Mouse (Mus musculus): ENCODE data around the gene Adra1b. TPM values are rescaled to one million over a fixed set of nuclear protein-coding genes. Genes with fewer than 3 reads are reported as not detected.
A peak's percentile ranks its signal among the peaks of the same experiment; 100 is the strongest.

The Adra1b gene
- polyA plus RNA-seq, 1 experiment from 2014 or later: 4.4 TPM

- ATAC-seq (ENCODE audit: low FRiP score): no peak
- no peak overlapping the region for H3K4me3 ChIP-seq
- no peaks in the 10 kb centered on the region for H3K27me3 ChIP-seq
- no peak overlapping the region for H3K4me2 ChIP-seq
- no peak overlapping the region for H3K27ac ChIP-seq
- 0 out of 2 replicates have a peak, but pooled peaks cover 5% of the 10 kb centered on the region for H3K4me1 ChIP-seq (replicated peaks)
- H3K9me3 ChIP-seq: no peaks in the 10 kb centered on the region
- H3K36me3 ChIP-seq: no peaks in the 10 kb centered on the region
- WGBS: 54% methylated on average over 6 of the region's 6 CpGs
- H3K9ac ChIP-seq: no peak overlapping the region
These were observed 25.2 kb upstream of the Adra1b start for GRCm38 (mm10) chr11:43926163-43926562.

- Histone ChIP-seq H3K36me3 (no peaks in the 10 kb centered on the region), H3K4me3 (no peak overlapping the region), H3K9ac (no peak overlapping the region), H3K27ac (0 out of 2 replicates have a peak overlapping the region, but pooled peaks have one; percentile 20), H3K4me2 (no peak overlapping the region), H3K27me3 (no peaks in the 10 kb centered on the region), H3K9me3 (no peaks in the 10 kb centered on the region), H3K4me1 (replicated peaks) (0 out of 2 replicates have a peak, but pooled peaks cover 5% of the 10 kb centered on the region)
- 46% methylated on average over 6 of the region's 6 CpGs for WGBS
- 0 out of 2 replicates have a peak, but pooled peaks have one; percentile 52 for ATAC-seq (ENCODE audit: low FRiP score)
These were observed 24.6 kb upstream of the Adra1b start for GRCm38 (mm10) chr11:43925584-43925983.

DNA sequence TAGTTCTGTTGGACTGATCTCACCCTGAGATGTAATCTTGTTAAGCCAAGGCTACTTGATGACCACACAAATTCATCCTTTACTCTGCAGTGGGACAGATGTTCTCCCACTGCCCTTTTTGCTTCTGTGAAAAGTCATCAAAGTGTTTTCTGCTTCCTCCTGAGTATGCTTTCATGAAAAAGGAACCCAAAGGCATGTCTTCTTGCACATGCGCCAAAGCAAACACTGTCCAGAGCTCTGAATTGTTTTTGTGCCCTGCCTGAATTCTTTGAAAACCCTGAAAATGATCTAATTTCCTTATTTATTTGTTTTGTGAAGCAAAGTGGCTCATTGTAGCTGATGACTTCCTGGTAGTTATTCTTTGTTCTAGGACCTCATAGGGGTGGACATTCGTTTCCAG, 20.7 kb upstream of the Adra1b start:
- ATAC-seq (ENCODE audit: low FRiP score): no peak
- WGBS: 76% methylated on average over 2 of the region's 2 CpGs
- H3K27ac ChIP-seq: no peak overlapping the region
- H3K4me1 ChIP-seq (replicated peaks): 0 out of 2 replicates have a peak, but pooled peaks cover 5% of the 10 kb centered on the region
- H3K27me3 ChIP-seq: no peaks in the 10 kb centered on the region
- no peak overlapping the region for H3K4me3 ChIP-seq
- H3K36me3 ChIP-seq: no peaks in the 10 kb centered on the region
- H3K4me2 ChIP-seq: no peak overlapping the region
- H3K9ac ChIP-seq: no peak overlapping the region
- H3K9me3 ChIP-seq: no peaks in the 10 kb centered on the region

GRCm38 (mm10) chr11:43919492-43920055, 18.6 kb upstream of the Adra1b start:
- Histone ChIP-seq H3K27ac (no peak overlapping the region), H3K4me3 (no peak overlapping the region), H3K27me3 (no peaks in the 10 kb centered on the region), H3K36me3 (no peaks in the 10 kb centered on the region), H3K9me3 (no peaks in the 10 kb centered on the region), H3K9ac (no peak overlapping the region), H3K4me1 (replicated peaks) (no peaks in the 10 kb centered on the region), H3K4me2 (no peak overlapping the region)
- no peak for ATAC-seq (ENCODE audit: low FRiP score)
- WGBS: 83% methylated on average over 7 of the region's 7 CpGs

DNA sequence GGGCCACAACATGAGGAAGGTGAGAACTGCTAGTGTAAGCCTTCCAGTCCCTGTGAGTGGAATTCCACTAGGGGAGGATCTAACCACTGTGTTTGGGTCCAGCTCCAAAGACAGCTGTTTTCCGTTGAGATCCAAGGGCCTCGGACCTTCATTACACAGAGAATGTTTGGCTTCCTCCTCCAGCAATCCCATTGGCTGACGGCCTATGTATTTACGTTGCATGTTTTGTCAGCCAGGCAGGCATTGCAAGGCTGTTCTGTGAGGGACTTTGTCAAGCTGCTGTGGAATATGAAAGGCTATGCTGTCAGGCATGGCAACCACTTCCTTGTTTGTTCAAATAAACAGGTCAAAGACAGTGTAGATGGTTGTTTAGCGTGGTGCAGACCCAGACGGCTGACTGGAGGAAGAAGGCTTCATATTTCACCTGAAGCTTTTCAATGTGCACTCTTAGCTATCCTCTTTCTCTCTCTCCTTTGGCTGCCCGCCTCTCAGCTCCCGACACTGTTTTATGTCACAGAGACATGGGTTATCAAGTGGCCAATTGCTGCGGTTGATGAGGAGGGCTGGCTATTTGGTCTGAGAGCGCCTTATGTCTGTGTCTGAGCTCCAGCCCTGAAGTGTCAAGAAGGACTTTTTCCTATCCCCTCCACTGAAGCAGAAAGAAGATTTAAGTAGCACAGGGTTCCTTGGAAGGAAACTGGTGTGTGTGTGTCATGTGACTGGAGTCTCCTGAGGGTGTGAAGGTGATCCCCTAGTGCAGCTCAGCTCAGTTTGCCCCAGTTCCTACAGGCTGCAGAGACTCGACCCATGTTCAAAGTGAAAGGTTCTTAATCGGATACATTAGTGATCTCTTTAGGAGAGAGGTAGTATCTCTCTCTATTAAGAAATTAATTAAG, 13.8 kb upstream of the Adra1b start:
- no peaks in the 10 kb centered on the region for H3K4me1 ChIP-seq (replicated peaks)
- H3K9ac ChIP-seq: no peak overlapping the region
- no peak overlapping the region for H3K27ac ChIP-seq
- WGBS: 81% methylated on average over 12 of the region's 12 CpGs
- ATAC-seq (ENCODE audit: low FRiP score): no peak
- no peaks in the 10 kb centered on the region for H3K27me3 ChIP-seq
- no peak overlapping the region for H3K4me3 ChIP-seq
- H3K36me3 ChIP-seq: no peaks in the 10 kb centered on the region
- no peaks in the 10 kb centered on the region for H3K9me3 ChIP-seq
- H3K4me2 ChIP-seq: no peak overlapping the region

- Histone ChIP-seq H3K27ac (no peak overlapping the region), H3K9me3 (no peaks in the 10 kb centered on the region), H3K36me3 (no peaks in the 10 kb centered on the region), H3K27me3 (no peaks in the 10 kb centered on the region), H3K4me1 (replicated peaks) (no peaks in the 10 kb centered on the region), H3K4me3 (no peak overlapping the region), H3K9ac (no peak overlapping the region), H3K4me2 (no peak overlapping the region)
- 93% methylated on average over 16 of the region's 16 CpGs for WGBS
- ATAC-seq (ENCODE audit: low FRiP score): no peak
These were observed 11.3 kb upstream of the Adra1b start for GRCm38 (mm10) chr11:43912136-43912888.

DNA sequence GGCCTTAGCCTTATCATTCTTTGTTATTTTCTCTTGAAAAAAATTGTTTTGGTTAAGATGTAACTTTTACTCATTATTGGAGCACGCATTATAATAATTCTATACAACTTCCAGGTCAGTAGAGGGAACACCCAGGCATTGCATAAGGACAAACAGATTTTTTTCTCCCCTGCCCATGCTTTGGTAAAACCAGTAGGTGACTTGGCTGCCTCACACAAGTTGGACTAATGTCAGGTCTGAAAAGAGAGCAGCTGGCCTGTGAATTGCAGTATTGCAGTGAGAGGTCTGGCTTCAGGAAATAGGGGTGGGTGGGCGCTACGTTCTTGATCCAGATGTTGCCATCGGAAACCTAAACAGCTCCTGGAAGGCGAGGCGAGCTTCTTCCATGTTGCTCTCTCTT, 10.6 kb upstream of the Adra1b start:
- Histone ChIP-seq H3K36me3 (no peaks in the 10 kb centered on the region), H3K4me3 (no peak overlapping the region), H3K9ac (no peak overlapping the region), H3K27me3 (no peaks in the 10 kb centered on the region), H3K9me3 (no peaks in the 10 kb centered on the region), H3K4me2 (no peak overlapping the region), H3K4me1 (replicated peaks) (no peaks in the 10 kb centered on the region), H3K27ac (no peak overlapping the region)
- no peak for ATAC-seq (ENCODE audit: low FRiP score)
- 87% methylated on average over 6 of the region's 6 CpGs for WGBS

GRCm38 (mm10) chr11:43903351-43903750, 2.3 kb upstream of the Adra1b start:
- 84% methylated on average over 10 of the region's 10 CpGs for WGBS
- ATAC-seq (ENCODE audit: low FRiP score): no peak
- no peak overlapping the region for H3K4me3 ChIP-seq

DNA sequence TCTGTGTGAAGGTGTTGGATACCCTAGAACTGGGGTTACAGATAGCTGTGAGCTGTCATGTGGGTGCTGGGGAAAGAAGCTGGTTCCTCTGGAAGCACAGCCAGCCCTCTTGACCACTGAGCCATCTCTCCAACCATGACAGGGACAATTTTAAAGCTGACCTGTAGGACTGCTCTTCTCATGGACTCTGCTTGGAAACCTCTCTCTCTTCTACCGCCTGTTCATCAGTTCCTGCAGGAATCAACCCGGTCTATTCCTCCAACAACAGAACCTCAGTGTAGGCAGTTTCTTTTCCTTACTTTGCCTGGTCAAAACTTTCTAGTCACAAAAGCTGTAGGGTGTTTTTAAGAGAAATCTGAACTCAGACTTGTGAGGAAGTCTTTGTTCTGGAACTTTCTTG, 1.3 kb downstream of the Adra1b start:
- ATAC-seq (ENCODE audit: low FRiP score): no peak
- no peaks in the 10 kb centered on the region for H3K36me3 ChIP-seq
- H3K4me1 ChIP-seq (replicated peaks): no peaks in the 10 kb centered on the region
- no peak overlapping the region for H3K4me2 ChIP-seq
- H3K4me3 ChIP-seq: no peak overlapping the region
- H3K9ac ChIP-seq: no peak overlapping the region
- no peak overlapping the region for H3K27ac ChIP-seq
- no peaks in the 10 kb centered on the region for H3K27me3 ChIP-seq
- no peaks in the 10 kb centered on the region for H3K9me3 ChIP-seq
- WGBS: 98% methylated on average over 2 of the region's 2 CpGs

More at GRCm38 (mm10) chr11:43903351-43903750, 2.3 kb upstream of the Adra1b start:
- no peaks in the 10 kb centered on the region for H3K36me3 ChIP-seq
- H3K27ac ChIP-seq: no peak overlapping the region
- no peaks in the 10 kb centered on the region for H3K27me3 ChIP-seq
- no peaks in the 10 kb centered on the region for H3K4me1 ChIP-seq (replicated peaks)
- H3K9me3 ChIP-seq: no peaks in the 10 kb centered on the region
- no peak overlapping the region for H3K9ac ChIP-seq
- no peak overlapping the region for H3K4me2 ChIP-seq

GRCm38 (mm10) chr11:43895323-43895722, 5.7 kb downstream of the Adra1b start:
- Histone ChIP-seq H3K4me1 (replicated peaks) (no peaks in the 10 kb centered on the region), H3K4me3 (no peak overlapping the region), H3K36me3 (no peaks in the 10 kb centered on the region), H3K4me2 (no peak overlapping the region), H3K27me3 (no peaks in the 10 kb centered on the region), H3K9ac (no peak overlapping the region), H3K27ac (no peak overlapping the region), H3K9me3 (no peaks in the 10 kb centered on the region)
- ATAC-seq (ENCODE audit: low FRiP score): no peak
- 60% methylated on average over 2 of the region's 2 CpGs for WGBS

DNA sequence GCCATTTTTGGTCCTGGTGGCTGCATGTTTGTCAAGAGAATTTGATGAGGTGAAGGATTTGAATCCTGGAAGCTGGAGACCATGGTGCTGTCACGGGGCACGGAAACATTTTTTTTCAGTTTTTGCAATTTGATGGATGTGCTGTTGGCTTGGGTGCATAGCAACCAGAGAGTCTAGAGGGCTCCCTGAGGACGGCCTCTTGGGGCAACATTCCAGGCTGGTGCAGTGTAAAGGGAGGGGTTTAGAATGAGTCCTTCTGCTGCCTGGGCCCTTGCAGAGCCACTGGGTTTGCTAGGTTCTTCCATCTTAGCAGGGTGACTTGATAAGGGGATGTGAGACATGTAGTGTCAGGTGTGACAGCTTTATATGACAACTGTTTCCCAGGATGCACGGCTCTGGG, 8.5 kb downstream of the Adra1b start:
- peaks cover 5% of the 10 kb centered on the region; the same call in 1 of the 2 replicates for H3K4me1 ChIP-seq (replicated peaks)
- H3K9ac ChIP-seq: no peak overlapping the region
- H3K4me3 ChIP-seq: no peak overlapping the region
- ATAC-seq (ENCODE audit: low FRiP score): no peak
- H3K9me3 ChIP-seq: no peaks in the 10 kb centered on the region
- WGBS: 72% methylated on average over 4 of the region's 4 CpGs
- H3K27ac ChIP-seq: no peak overlapping the region
- H3K27me3 ChIP-seq: no peaks in the 10 kb centered on the region
- H3K36me3 ChIP-seq: no peaks in the 10 kb centered on the region
- H3K4me2 ChIP-seq: no peak overlapping the region

- no peak overlapping the region for H3K4me3 ChIP-seq
- peaks cover 5% of the 10 kb centered on the region; the same call in 1 of the 2 replicates for H3K4me1 ChIP-seq (replicated peaks)
- no peak overlapping the region for H3K9ac ChIP-seq
- ATAC-seq (ENCODE audit: low FRiP score): no peak
- H3K27ac ChIP-seq: no peak overlapping the region
- 97% methylated on average over 3 of the region's 3 CpGs for WGBS
- no peaks in the 10 kb centered on the region for H3K36me3 ChIP-seq
- no peaks in the 10 kb centered on the region for H3K27me3 ChIP-seq
- H3K9me3 ChIP-seq: no peaks in the 10 kb centered on the region
- H3K4me2 ChIP-seq: no peak overlapping the region
These were observed 9.6 kb downstream of the Adra1b start for GRCm38 (mm10) chr11:43891457-43891856.
